Mouse (Mus musculus) bone marrow, adult 2 months (tissue): Measurements from ENCODE around the gene Macrod2.

Source experiments
- CTCF ChIP-seq: fragments of 200-500 bp; IDR thresholded peaks from 2 replicates; pipeline ENCODE4 v1.5.1; 2011; ENCODE audit warnings: low read length, control low read depth; ENCODE audit not compliant: control insufficient read depth, insufficient read depth
- POLR2A ChIP-seq: fragments of 200-500 bp; IDR thresholded peaks from 2 replicates; pipeline ENCODE4 v1.6.1; 2011; ENCODE audit warnings: low read depth, mild to moderate bottlenecking, control low read depth, low read length, borderline replicate concordance; ENCODE audit not compliant: control insufficient read depth

DNA sequence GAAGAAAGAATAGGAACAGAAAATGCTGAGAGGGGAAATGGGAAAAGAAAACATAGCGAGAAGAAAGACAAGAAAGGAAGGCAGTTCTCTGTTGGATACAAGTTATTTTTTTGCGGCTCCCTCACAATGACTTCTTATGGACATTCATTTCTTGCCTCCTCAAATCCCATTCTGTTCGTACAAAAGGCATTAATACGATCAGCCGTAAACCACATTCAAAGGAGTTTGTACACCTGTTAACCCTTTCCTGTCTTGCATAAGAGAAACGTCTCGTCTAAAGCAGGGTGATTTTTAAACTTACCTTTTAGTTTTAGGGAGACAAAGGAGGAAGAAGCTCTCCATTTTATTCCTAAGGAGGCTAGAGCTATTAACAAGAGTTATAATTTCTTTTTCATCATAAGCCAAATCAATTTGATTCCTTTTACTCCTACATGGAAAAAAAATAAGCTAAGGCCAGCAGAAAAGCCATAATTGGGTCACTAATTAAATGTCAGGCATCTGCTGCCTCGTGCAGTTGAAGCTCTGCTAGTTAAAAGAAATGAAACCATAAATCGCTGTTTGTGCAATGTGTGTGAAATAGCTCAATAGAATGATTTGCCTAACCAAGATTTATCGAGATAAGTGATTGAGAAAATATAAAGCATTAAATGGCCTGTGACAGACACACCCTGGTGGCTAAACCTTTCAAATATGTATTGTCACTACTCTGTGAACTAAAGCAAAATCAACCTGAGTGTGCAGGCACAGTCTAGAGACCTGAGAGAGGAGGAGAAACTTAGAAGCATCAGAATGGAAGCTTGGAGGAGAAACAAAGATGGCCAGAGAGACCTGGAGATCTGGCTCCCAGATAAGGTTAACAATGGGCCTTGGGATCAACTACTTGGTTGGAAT is 1635.9 kb downstream of the Macrod2 start:
- TF ChIP-seq CTCF (no peak), POLR2A (no peak)
